Mouse (Mus musculus) retina, postnatal 1 day (tissue): Measurements from ENCODE around the gene Smc2.
"Not testable (repeated sequence)": the region's sequence is repeated elsewhere in the genome, so short reads cannot be mapped to it uniquely, and the experiment has no call there.

ENCODE experiments used
- DNase-seq: peaks from one replicate; pipeline ENCODE4 v3.0.0-alpha.2; 2012

Smc2 gene

DNA sequence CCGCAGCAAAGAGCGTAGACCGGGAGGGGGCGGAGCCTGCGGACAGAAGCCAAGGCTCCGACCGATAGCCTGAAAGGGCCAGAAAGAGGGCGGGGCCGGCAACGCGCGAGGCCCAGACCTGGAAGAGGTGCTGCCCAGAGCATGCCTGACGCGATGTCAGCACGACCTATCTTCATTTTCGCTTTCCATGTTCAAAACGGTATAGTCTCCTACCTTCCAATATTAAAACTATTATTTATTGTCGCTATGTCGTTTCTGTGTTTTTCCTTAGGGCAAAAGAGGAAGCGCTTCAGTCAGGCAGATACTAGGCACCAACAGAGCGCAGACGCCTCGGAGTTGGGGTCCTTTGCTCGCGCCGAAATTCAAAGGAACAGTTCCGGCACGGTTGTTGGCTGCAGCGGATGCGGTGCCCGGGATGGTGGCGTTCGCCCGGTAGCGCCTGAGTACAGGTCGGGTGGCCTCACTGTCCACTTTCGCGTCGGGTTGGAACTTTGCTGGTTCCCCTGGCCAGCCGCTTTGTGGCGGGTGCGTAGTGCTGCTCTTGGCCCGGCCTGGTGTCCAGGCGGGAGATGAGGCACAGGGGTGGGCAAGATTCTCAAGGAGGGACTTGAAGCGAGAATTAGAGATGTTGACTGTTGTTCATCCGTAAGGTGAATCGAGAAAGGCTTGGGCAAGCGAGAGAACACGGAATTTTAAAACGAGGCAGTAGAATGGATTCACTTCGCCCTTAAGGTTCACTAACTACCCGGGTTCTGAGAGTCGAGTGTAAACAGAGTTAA is at the start of gene Smc2:
Smc2 (plus strand) TSS at position 358 of the 779 bp plus-strand sequence.
- peak; percentile 96 for DNase-seq

DNA sequence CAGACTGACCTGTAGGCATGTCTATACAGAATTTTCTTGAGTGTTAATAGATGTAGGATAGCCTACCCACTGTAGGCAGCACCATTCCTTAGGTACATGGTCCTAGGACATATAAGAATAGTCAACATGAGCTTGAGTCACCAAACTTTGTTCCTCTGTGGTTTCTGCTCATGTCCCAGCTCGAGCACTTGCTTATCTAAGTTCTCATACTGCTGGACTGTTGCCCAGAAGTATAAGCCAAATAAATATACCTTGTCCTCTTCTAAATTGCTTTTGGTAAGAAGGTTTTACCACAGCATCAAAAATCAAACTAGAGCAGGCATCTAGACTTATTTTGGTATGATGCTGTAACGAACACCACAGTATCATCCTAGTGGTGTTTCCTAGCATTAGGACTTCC is 27.5 kb upstream of the Smc2 start:
- no peak for DNase-seq

DNA sequence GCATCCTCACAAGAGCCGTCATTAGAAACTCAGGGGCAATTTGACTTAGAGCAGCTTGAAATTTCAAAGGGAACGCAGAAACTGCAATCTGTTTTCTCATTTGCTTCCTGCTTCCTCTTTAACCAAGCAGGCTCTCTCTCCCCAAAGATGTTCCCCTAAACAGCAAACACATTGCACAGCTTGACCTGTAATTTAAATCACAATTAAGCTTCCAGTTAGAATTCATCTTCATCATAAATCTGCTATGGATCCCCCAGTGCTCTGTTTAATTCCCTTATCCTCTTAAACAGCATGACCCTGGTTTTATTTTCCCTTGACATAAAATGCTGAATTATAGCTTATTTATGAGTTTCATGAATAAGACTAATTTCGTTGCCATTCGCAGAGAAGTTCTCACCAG is 15.4 kb upstream of the Smc2 start:
- no peak for DNase-seq

DNA sequence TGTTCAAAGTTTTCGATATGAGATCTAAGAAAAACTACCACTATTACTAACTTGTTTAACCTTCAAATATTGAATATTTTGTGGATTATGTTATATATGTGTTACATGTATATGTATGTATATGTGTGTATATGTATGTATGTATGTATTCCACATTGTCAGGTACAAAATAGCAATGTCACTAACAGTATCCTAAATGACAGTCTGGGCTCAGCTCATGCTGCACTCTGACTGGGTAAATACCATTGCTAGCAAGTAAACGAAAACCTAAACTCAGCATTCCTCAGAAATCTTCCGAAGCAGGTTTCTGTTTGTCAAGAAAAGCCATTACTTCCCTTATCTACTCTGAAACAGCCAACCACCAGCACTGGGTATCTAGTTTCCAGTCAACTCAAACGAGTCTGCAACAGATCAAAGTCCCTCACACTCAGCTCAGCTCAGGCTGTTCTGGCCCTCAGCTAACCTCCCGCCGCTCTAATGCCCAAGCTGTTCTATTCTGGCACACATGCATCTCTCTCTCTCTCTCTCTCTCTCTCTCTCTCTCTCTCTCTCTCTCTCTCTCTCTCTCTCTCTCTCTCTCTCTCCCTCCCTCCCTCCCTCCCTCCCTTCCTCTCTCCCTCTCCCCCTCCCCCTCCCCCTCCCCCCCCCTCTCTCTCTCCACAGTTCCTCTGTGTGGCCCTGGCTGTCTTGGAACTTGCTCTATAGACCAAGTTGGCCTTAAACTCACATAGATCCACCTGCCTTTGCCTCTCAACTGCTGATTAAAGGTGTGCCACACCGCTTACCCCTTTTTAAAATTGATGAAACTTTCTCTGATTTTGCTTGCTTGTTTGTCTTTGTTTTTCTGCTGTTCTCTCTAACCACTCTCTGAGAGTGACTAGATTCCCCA is 9.5 kb upstream of the Smc2 start:
- peak; percentile 9 for DNase-seq

DNA sequence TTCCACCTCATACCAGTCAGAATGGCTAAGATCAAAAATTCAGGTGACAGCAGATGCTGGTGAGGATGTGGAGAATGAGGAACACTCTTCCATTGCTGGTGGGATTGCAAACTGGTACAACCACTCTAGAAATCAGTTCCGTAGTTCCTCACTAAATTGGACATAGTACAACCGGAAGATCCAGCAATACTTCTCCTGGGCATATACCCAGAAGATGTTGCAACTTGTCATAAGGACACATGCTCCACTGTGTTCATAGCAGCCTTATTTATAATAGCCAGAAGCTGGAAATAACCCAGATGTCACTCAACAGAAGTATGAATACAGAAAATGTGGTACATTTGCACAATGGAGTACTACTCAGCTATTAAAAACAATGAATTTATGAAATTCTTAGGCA is 3.5 kb upstream of the Smc2 start:
- DNase-seq, result not testable (repeated sequence)

DNA sequence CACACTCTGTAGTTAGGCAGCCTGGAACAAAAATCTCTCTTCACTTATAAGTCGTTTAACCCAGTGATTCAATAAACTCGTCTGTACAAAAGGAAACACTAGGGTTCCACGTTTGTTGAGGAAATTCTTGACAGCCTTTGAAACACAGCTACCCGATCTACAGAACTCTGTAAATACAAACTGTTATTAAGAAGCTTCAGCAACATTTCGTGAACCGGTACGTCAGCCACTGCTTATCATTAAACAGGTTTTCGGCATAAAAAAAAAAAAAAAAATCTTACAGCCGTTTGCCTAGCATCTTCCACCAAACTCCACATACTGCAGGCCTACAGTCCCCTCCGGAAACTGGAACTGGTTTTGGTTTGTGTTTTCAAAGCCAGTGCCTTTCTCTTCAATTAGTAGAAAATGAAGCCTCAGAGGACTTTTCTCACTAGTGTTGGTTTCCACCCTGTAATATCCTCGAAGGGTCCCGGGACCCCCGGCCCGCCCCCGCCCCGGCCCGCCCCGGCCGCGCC is 615 bp upstream of the Smc2 start:
- DNase-seq, result no peak

DNA sequence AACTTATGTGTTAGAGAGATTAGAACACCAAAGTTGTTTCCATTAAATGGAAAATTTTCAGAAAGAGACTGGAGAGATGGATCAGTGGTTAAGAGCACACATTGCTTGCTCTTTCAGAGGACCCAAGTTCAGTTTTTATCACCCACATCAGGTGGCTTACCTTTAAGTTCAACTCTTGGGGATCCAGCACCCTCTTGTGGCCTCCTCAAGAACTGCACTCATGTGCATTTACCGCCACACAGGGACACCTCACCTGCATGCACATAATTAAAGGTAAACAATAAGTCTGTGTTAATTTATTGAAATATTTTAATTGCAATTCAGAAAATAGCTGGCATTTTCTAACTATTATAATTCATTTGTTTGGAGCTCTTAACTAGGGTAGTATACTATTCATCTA is 20.7 kb downstream of the Smc2 start:
- DNase-seq, result peak; percentile 10

DNA sequence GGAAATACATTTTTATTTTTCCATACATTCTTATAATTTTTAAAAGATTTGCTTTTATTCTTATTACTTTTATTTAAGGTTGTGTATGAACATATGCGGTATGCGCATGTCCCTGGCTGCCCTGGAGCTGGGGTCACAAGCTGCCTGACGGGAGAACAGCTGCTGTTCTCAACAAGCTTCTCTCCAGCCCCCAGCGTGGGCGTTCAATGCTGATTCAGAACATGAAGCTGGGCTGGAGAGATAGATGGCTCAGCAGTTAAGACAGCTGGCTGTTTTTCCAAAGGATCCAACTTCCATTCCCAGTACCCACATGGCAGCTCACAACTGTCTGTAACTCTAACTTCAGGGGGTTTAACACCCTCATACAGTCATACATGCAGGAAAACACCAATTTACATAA is 22.3 kb downstream of the Smc2 start:
- DNase-seq, result no peak

DNA sequence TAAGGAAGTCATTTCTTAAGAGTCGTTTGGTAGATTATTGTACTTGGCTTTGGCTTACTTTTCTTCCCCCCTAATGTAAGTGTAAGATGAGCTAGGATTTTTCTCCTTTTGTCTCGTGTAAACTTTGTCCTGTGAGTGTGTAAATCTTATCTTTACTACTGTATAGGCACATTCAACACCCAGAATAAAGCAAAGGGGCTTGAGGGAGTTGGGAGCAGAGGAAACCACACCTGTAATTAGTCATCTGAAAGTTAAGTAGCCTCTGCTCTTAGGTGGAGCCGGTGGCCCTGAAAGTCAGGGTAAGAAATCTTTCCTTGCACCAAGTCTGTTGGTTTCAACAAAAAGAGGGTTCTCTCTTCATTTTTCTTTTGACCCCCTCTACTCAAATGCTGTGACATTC is 34.4 kb downstream of the Smc2 start:
- DNase-seq, result no peak

DNA sequence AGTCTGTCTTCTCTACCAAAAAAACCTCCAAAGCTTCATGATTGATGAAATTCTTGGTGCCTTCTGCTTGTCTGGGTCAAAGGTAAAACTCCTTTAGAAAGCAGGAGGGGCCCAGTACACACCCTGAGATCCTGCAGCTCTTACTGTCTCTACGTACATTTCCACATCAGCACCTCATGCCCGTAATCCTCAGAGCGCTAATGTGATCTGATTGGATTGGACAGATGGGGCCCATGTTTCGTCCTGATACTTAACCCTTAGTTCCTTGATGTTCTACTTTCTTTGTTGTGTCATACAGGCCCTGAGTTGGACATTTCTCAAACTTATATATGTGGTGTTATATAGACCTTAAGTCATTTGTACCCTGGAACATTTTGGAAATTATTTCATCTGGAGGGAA is 48.4 kb downstream of the Smc2 start:
- peak; percentile 84 for DNase-seq

DNA sequence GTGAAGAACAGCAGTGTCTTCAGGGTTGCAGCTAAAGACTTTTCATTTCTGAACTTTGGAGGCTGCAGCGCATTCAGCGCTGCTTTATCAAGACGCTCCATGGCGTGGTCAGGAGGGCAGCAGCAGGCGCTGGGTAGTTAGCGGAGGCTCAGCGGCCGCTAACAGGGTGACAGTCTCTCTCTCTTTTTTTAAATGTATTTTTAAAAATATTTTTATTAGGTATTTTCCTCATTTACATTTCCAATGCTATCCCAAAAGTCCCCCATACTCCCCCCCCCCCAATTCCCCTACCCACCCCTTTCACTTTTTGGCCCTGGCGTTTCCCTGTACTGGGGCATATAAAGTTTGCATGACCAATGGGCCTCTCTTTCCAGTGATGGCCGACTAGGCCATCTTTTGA is 58.1 kb downstream of the Smc2 start, which contains the start of gene Vma21-ps:
Vma21-ps (minus strand) TSS at position 101 of the 400 bp plus-strand sequence.
- DNase-seq, result not testable (repeated sequence)

DNA sequence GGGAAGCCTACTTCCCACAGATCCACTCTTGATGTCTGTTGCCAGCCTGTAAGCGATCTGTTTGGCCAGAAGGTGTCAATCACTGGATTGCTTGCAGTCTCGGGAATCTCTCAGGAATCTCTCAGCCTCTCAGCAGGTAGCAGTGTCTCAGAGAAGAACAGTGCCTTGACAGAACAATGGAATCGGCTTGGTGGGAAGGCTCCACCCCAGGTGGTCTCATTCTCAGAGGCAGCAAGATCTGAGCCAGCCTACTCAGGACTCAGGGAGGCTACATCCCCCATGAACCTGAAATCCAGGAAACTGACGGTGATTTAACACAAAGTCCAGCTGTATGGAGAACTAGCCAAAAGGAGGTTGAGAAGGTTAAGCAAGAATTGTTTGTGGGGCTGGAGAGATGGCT is 78.5 kb downstream of the Smc2 start:
- DNase-seq, result peak; percentile 7

DNA sequence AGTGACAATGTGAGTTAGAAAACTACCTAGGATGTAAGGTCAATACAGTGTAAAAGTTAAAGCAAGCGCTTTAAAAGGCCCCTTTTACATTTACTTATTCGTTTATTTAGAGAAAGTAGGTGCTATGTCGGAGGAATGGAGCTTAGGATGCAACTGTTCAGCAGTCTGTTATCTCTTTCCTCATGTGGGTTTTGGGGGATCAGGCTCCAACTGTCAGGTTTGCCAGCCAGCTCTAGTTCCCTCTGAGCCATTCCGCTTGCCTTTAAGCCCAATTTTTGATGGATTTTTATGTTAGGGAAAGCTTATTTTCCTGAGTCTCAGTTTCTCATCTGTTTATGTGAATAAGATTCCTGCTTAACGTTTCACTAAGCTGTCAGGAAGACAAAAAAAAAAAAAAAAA is 80.3 kb downstream of the Smc2 start:
- no peak for DNase-seq

DNA sequence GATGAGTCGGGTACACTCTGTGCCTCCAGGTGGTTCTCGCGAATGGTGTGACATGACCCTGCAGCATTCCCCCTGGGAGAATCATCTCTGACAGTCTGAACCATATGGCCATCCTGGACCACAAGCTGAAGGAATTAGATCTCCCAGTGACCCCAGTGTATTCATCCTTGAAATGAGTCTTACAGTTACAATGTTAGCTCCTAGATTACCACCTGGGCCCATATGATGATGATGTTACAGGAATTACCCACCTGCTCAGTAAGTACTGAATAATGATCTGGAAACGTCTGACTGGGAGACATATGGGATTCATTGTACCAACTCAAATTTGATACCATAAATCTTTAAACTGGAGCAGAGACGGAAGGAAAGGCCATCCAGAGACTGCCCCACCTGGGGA is 87.4 kb downstream of the Smc2 start:
- no peak for DNase-seq

DNA sequence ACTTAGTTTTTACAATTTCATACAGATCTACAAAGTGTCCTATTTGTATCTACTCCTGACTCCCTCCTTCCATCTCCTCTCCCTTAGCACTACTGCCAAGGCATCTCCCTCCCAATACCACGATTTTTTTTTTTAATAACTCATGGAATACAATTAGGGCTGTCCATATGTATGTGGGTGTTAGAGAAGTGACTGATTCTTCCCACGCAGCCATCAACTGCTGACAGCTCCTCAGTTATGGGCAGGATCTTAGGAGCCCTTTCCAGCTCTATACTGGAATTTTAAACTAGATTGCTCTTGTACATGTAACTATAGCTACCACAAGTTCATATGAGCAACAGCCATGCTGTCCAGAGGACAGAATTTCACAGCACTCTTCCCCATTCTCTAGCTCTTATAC is 91.6 kb downstream of the Smc2 start:
- no peak for DNase-seq
